Mouse (Mus musculus) C2C12 (cell line): ENCODE data around the gene Cib4.

Experiments
- CEBPB ChIP-seq: IDR thresholded peaks from one replicate; pipeline ENCODE4 v1.6.1; 2011; ENCODE audit warnings: low read depth, mild to moderate bottlenecking, control low read depth, moderate library complexity
- CTCF ChIP-seq: IDR thresholded peaks from one replicate; pipeline ENCODE4 v1.5.1; 2011; ENCODE audit not compliant: control insufficient read depth, insufficient read depth, insufficient read length
- FOSL1 ChIP-seq: IDR thresholded peaks from one replicate; pipeline ENCODE4 v1.8.0; 2011; ENCODE audit warnings: mild to moderate bottlenecking, low read length; ENCODE audit not compliant: poor library complexity, insufficient read depth, severe bottlenecking
- MAX ChIP-seq: IDR thresholded peaks from one replicate; pipeline ENCODE4 v1.6.1; 2011; ENCODE audit warnings: mild to moderate bottlenecking, control low read depth
- MYOD1 ChIP-seq: IDR thresholded peaks from one replicate; pipeline ENCODE4 v1.6.1; 2011; ENCODE audit warnings: low read depth; ENCODE audit not compliant: control insufficient read depth, insufficient read length
- MYOG ChIP-seq: IDR thresholded peaks from one replicate; pipeline ENCODE4 v1.6.1; 2011; ENCODE audit not compliant: control insufficient read depth, insufficient read length; ENCODE audit errors: extremely low read depth
- USF1 ChIP-seq: IDR thresholded peaks from one replicate; pipeline ENCODE4 v1.6.1; 2011; ENCODE audit warnings: low read depth, mild to moderate bottlenecking, control low read depth, moderate library complexity

DNA sequence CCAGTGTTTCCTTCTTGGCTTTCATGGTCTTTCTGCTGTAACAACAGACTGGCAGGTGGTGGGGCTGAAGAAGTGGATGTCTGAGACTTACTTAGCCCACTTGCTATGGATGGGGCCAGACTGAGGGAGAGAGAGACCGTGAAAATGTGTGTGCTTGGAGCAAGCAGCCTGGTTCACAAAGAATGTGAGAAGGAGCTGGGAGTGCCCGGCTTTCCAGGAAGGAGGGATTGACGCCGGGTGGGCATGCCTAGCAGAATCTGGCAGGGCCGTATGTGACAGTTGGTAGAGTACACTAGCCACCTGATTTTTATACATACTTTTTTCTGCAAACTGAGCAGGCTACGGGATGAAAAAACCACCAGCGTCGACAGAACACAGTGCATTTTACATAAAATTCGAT lies 79.3 kb downstream of the Cib4 start:
- TF ChIP-seq CTCF (no peak), MAX (no peak), CEBPB (no peak), MYOG (no peak), USF1 (no peak), FOSL1 (no peak), MYOD1 (no peak)
